Mouse (Mus musculus): ENCODE results near the gene Grin2c.

DNA sequence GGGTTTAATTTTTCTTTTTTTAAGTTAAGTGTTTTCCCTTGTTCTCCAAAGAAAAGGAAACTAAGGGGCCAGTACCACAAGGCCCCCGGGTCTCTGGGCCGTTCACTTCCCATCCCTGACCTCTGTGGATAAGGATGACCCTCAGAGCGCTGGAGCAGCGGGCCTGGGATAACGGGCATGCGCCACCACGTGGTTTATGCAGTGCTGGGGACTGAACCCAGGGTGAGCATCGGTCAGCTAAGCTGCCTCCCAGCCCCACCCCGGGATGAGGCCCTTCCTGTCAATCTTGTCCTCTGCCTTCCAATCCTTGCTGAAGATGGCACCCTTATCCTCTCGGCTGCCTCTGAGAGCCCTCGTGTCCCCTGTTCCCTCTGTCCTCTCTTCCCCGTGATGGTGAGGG, 39.4 kb downstream of the Grin2c start:
- TF ChIP-seq EP300 (IDR thresholded peaks at IDR 0.05; ENCODE audit: insufficient read depth, low read depth, low read length) (no peak), POLR2A (IDR thresholded peaks at IDR 0.05; ENCODE audit: insufficient read depth, low read length) (no peak)

Data from ES-Bruce4 (cell line).